Mouse (Mus musculus) liver, postnatal 0 days (tissue): Measurements from ENCODE around the gene Lrrc26.

Experiments
- CTCF ChIP-seq: sonication (generic); IDR thresholded peaks from 2 replicates; pipeline ENCODE4 v1.5.1; 2016; ENCODE audit warnings: antibody characterized with exemption, low read depth
- EP300 ChIP-seq: IDR thresholded peaks from 2 replicates; pipeline ENCODE4 v1.6.1; 2016; ENCODE audit warnings: antibody characterized with exemption, low read depth, mild to moderate bottlenecking

DNA sequence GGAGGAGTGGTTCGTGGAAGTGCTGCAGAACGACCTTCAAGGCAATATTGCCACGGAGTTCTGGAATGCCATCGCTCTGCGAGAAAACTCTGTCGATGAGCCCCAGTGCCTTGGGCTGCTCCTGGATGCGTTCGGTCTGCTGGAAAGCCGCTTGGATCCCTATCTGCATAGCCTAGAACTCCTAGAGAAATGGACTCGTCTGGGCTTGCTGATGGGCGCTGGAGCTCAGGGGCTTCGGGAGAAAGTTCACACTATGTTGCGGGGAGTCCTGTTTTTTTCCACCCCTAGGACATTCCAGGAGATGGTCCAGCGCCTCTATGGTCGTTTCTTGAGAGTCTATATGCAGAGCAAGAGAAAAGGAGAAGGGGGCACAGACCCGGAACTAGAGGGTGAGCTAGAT, 16.7 kb upstream of the Lrrc26 start:
- TF ChIP-seq CTCF (no peak), EP300 (no peak)
